Mouse (Mus musculus) CD4-positive, CD25-positive, alpha-beta regulatory T cell, adult 9 weeks (primary cell): ENCODE measurements around the gene Stk4. TPM values are rescaled to one million over a fixed set of nuclear protein-coding genes. Genes with fewer than 3 reads are reported as not detected.

Source experiments
- polyA plus RNA-seq: library from polyadenylated mRNA; unstranded; fragments of 100-300 nt; shearing (Covaris generic); gene quantifications from one replicate; pipeline ENCODE4 v1.2.1, GENCODE M21; 2017

Gene Stk4
- 314 TPM for polyA plus RNA-seq

DNA sequence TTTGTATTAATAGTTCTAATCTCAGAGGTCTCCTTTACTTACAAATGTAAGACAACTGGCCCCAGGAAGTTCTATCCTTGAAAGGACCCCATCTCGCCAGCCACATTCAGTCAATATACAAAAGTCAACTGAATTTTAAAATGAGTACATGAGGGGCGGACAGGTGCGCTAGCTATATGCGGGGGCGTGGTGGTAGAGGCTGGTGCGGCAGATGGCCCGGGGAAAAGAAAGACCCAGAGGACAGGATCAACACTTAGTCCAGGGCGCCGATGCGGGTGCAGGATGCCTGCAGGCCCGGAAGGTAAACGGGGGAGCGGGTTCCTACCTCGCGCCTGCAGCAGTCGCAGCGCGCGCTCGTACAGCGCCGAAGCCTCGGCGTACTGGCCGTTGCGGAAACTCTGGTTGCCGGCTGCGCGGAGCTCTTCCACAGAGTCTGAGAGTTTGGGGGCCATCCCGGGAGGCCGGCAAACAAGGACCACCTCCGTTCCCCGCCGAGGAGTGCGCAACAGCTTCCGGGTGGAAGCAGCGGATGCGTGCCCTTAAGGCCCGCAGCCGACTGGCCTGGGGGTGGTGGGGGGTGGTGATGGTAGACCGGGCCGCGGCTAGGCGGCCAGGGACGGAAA lies at the start of gene Stk4:
TSS of gene Stk4 (plus strand) at position 181 of the 623 bp plus-strand sequence.

DNA sequence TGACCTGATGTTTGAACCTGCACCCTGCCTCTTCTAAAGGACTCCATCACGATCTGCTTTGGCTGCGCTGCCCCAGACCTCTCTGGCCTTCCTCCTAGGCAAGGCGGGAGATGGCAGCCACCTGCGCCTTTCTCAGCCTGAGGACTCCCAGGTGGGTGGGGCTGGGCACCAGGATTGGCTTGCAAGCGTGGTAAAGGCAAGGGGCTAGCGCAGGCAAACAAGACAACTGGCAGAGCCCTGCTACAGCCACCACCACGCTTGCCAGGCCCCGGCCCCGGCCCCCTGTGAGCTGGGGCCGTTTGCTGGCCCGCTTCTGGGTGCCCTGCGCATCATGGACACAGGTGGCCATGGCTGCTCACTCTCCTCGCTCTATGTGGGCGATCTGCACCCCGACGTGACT lies 45.0 kb upstream of the Stk4 start, which contains the start of gene Pabpc1l:
TSS of gene Pabpc1l (plus strand) at position 301 of the 400 bp plus-strand sequence.

DNA sequence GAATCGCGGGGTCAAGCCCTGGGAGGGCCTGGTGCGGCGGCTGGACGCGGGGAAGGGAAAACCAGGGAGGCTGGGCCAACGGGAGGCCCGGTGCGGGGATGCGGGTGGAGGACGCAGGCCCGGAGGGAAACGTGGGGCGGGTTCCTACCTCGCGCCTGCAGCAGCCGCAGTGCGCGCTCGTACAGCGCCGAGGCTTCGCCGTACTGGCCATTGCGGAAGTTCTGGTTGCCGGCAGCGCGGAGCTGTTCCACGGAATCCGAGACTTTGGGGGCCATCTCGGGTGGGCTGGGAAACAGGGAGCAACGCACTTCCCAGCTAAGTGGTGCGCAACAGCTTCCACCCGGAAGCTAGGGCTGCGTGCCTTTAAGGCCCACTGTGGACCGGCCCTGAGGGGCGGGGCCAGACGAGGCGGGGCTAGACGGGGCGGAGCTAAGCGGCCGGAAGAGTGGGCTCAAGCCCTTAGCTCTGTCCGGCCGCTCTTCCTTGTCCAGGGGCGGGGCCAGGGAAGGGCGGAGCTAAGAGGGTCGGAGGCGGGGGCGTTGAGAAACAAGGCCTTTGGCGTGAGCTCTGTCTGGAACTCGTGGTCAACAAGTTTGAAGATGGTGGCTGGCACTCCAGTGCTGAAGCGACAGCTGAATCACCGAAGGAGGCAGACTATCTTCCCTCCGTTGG lies 779 bp downstream of the Stk4 start, which contains the start of gene Tomm34:
TSS of gene Tomm34 (minus strand) at position 405 of the 672 bp plus-strand sequence.

DNA sequence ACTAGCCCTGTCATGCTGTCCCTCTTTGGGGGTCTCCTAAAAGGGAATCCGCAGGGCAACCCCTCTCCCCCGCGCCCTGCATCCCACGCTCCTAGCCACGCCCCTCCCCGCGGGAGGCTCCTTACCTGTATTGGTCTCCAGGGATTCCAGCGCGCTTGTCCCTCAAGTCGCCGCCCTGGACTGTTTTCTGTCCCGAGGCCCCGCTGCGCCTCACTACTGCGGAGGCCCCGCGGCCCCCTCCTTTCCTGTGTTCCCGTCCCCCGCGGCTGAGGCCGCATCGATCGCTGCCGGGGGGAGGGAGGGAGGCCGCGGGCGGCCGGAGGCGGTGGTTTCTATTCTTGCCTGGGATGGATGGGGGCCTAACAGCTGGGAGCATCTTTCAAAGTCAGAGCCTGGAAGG lies 100.8 kb downstream of the Stk4 start, which contains the start of gene Kcns1:
TSS of gene Kcns1 (minus strand) at position 212 of the 400 bp plus-strand sequence.

DNA sequence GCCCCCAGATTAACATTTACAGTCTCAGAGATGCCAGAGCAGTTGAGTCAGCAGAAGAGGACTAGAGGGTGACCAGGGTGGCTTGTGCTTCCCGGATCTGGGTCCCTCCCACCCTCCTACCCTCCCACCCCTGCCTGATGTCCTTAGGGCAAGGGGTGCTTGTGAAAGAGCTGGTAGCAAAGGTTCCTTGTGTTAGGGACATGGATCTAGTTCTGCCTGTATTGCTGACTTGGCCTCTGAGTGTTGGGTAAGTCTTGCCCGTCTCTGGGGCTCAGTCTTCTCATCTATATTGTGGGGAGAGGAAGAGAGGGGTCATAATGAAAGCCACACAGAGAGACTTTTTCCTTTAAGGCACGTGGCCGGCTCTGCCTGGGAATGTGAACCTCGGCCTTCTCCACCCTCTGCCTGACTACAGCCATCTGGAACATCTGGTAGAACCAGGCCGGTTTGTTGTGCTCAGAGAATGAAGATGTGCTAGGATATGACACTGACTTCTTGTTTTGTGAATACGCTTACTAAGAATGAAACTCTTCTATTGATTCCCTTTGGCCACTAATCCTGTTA lies 112.7 kb downstream of the Stk4 start, which contains the start of gene Wfdc5:
TSS of gene Wfdc5 (minus strand) at position 51 of the 564 bp plus-strand sequence.

DNA sequence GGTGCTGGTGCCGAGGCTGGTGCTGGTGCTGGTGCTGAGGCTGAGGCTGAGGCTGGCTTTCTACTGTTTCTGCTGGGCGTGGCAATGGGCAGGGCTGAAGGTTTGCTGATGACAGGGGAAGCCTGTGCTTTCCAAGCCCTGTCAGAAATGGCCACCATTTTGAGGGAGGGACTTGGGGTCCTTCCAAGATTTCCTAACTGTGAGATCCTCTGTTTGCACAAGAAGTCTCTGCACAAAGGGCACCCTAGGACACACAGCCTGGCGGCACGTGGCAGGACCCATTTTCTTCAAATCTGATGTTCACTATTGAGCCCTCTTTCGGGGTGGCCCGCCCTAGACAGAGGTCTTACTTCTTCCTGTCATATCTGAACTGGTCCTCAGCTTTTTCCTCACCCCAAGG lies 120.5 kb downstream of the Stk4 start, which contains the start of gene Wfdc12:
TSS of gene Wfdc12 (minus strand) at position 33 of the 400 bp plus-strand sequence.

DNA sequence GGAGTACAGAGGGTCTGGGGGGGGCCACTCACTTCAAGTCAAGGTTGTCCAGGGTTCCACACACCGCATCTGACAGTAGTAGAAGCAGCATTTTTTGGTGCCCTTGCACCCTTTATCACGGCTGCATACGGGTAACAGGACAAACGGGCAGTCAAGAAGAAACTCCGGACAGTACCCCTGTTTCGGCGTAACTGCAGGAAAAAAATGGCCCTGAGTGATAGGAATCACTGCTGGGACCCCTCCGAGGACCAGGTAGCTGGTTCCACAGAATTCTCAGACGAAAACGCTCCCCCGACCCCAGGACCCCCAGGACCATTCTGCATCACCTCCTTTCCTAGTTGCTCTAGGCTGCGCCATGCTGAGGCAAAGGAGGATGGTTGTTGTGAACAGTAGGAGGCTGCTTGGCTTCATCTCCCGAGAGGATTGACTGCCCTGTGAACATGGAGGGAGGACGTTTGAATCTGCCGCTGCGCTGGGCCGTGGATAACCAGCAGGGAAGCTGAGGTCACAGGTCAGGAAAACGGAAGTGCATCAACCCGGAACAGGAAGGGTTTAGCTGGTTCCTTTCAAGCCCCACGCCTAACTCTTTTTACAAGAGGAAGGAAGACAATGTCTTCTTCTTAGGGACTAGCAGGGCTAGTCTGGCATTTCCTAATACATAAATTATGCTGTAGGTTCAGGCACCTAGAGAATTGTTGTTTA lies 129.7 kb downstream of the Stk4 start, which contains the start of gene Wfdc15a:
TSS of gene Wfdc15a (minus strand) at position 505 of the 702 bp plus-strand sequence.

Other genes with a start within 250 kb of the Stk4 start
- gene Ccn5, start 249.5 kb upstream of the Stk4 start, polyA plus RNA-seq = not detected
- gene Kcnk15, start 216.7 kb upstream of the Stk4 start, polyA plus RNA-seq = not detected
- not detected for gene Rims4, start 151.6 kb upstream of the Stk4 start, polyA plus RNA-seq
- gene Ywhab, start 75.4 kb upstream of the Stk4 start, polyA plus RNA-seq = 59.6 TPM
- gene Pabpc1l, start 44.9 kb upstream of the Stk4 start, polyA plus RNA-seq = 1.7 TPM
- 123 TPM for gene Tomm34, start 847 bp downstream of the Stk4 start, polyA plus RNA-seq
- not detected for gene Kcns1, start 100.8 kb downstream of the Stk4 start, polyA plus RNA-seq
- not detected for gene Wfdc5, start 112.4 kb downstream of the Stk4 start, polyA plus RNA-seq
- gene Wfdc12, start 120.3 kb downstream of the Stk4 start, polyA plus RNA-seq = not detected
- gene Wfdc15a, start 129.8 kb downstream of the Stk4 start, polyA plus RNA-seq = not detected
- gene Wfdc15b, start 151.3 kb downstream of the Stk4 start, polyA plus RNA-seq = not detected
- not detected for gene Svs2, start 168.1 kb downstream of the Stk4 start, polyA plus RNA-seq
- gene Svs3b, start 186.3 kb downstream of the Stk4 start, polyA plus RNA-seq = not detected
- gene Svs4, start 208.1 kb downstream of the Stk4 start, polyA plus RNA-seq = not detected
- not detected for gene Svs3a, start 218.9 kb downstream of the Stk4 start, polyA plus RNA-seq
- gene Svs6, start 246.4 kb downstream of the Stk4 start, polyA plus RNA-seq = not detected